Mouse (Mus musculus) hindbrain, embryonic 14.5 days (tissue): ENCODE results near the gene Spag5. TPM values are rescaled to one million over a fixed set of nuclear protein-coding genes. Genes with fewer than 3 reads are reported as not detected.

Experiments used
- ATAC-seq: fragments of 200-750 bp; cut with Nextera tagmentation; 2 replicates; pipeline ENCODE4 v1.8.0; 2017; ENCODE audit warnings: moderate number of reproducible peaks, mild to moderate bottlenecking, moderate TSS enrichment, moderate library complexity; ENCODE audit not compliant: low FRiP score
- DNase-seq: peaks from one replicate; pipeline ENCODE4 v3.0.0-alpha.2; 2015; ENCODE audit warnings: low spot score
- H3K27ac ChIP-seq: fragments of 300-500 bp; sonication (generic); 2 replicates; pipeline ENCODE4 v1.5.1; 2014; ENCODE audit warnings: mild to moderate bottlenecking, moderate library complexity
- H3K27me3 ChIP-seq: fragments of 300-500 bp; sonication (generic); 2 replicates; pipeline ENCODE4 v1.6.1; 2014; ENCODE audit warnings: mild to moderate bottlenecking, low read length, mixed read lengths; ENCODE audit not compliant: control insufficient read depth, insufficient read depth
- H3K36me3 ChIP-seq: fragments of 300-500 bp; sonication (generic); replicated peaks from 2 replicates; pipeline ENCODE4 v1.6.1; 2014; ENCODE audit not compliant: control insufficient read depth, insufficient read depth
- H3K4me1 ChIP-seq: fragments of 300-500 bp; sonication (generic); replicated peaks from 2 replicates; pipeline ENCODE4 v1.6.1; 2014; ENCODE audit warnings: antibody characterized with exemption, low read length, mixed read lengths; ENCODE audit not compliant: control insufficient read depth, insufficient read depth
- H3K4me2 ChIP-seq: fragments of 300-500 bp; sonication (generic); replicated peaks from 2 replicates; pipeline ENCODE4 v1.6.1; 2014; ENCODE audit warnings: mild to moderate bottlenecking, moderate library complexity
- H3K4me3 ChIP-seq: fragments of 300-500 bp; sonication (generic); replicated peaks from 2 replicates; pipeline ENCODE4 v1.5.1; 2014; ENCODE audit warnings: mild to moderate bottlenecking, low read length
- H3K9ac ChIP-seq: fragments of 300-500 bp; sonication (generic); 2 replicates; pipeline ENCODE4 v1.6.1; 2014
- H3K9me3 ChIP-seq: fragments of 300-500 bp; sonication (generic); 2 replicates; pipeline ENCODE4 v1.6.1; 2016; ENCODE audit warnings: low read length; ENCODE audit not compliant: control insufficient read depth
- WGBS: fragments of 180-500 bp; shearing (Covaris S2); extraction: QIAGEN DNeasy Blood & Tissue Kit; methylation state at CpG from one replicate; pipeline ENCODE4 v1.1.7; 2014; 5-methylcytosine and 5-hydroxymethylcytosine counted together
- polyA plus RNA-seq: library from polyadenylated mRNA; unstranded; fragments of >200 nt; fragmentation: Nextera tagmentation; extraction: Ambion mirVana; gene quantifications from 2 replicates; pipeline ENCODE4 v1.2.1, GENCODE M21; 2014

Gene Spag5
- polyA plus RNA-seq, 1 experiment from 2014 or later: 5.6 TPM

- ATAC-seq: no peak
- H3K9me3 ChIP-seq: no peaks in the 10 kb centered on the region
- no peak overlapping the region for H3K9ac ChIP-seq
- 85% methylated on average over 7 of the region's 7 CpGs for WGBS
- H3K27me3 ChIP-seq: no peaks in the 10 kb centered on the region
- peaks cover 21% of the 10 kb centered on the region for H3K36me3 ChIP-seq
- H3K4me1 ChIP-seq: peaks cover 28% of the 10 kb centered on the region
- no peak overlapping the region for H3K27ac ChIP-seq
- H3K4me3 ChIP-seq: no peak overlapping the region
- no peak overlapping the region for H3K4me2 ChIP-seq
- DNase-seq: no peak
Measured at GRCm38 (mm10) chr11:78345801-78346200, 44.5 kb downstream of the Spag5 start.

- H3K4me2 ChIP-seq: no peak overlapping the region
- no peaks in the 10 kb centered on the region for H3K9me3 ChIP-seq
- WGBS: 84% methylated on average over 6 of the region's 6 CpGs
- ATAC-seq (no peak), DNase-seq (no peak)
- H3K36me3 ChIP-seq: peaks cover 16% of the 10 kb centered on the region
- H3K9ac ChIP-seq: no peak overlapping the region
- H3K27ac ChIP-seq: no peak overlapping the region
- no peak overlapping the region for H3K4me3 ChIP-seq
- H3K4me1 ChIP-seq: peaks cover 28% of the 10 kb centered on the region
- H3K27me3 ChIP-seq: no peaks in the 10 kb centered on the region
Measured at GRCm38 (mm10) chr11:78346326-78347069, 45.2 kb downstream of the Spag5 start.

- whole genome bisulfite sequencing: 90% methylated on average over 10 of the region's 10 CpGs
Measured at GRCm38 (mm10) chr11:78347070-78347754, 45.9 kb downstream of the Spag5 start.

GRCm38 (mm10) chr11:78347908-78348307 lies 46.6 kb downstream of the Spag5 start:
- DNase-seq: no peak
- Histone ChIP-seq H3K4me1 (peaks cover 28% of the 10 kb centered on the region), H3K9ac (no peak overlapping the region), H3K4me3 (no peak overlapping the region), H3K27ac (no peak overlapping the region), H3K36me3 (peaks cover 13% of the 10 kb centered on the region), H3K4me2 (no peak overlapping the region), H3K9me3 (no peaks in the 10 kb centered on the region), H3K27me3 (no peaks in the 10 kb centered on the region)
- WGBS: 71% methylated on average over 9 of the region's 9 CpGs
- ATAC-seq: no peak

More at GRCm38 (mm10) chr11:78347070-78347754, 45.9 kb downstream of the Spag5 start:
- Histone ChIP-seq H3K36me3 (peaks cover 13% of the 10 kb centered on the region), H3K4me2 (no peak overlapping the region), H3K9ac (no peak overlapping the region), H3K27ac (no peak overlapping the region), H3K9me3 (no peaks in the 10 kb centered on the region), H3K4me3 (no peak overlapping the region), H3K27me3 (no peaks in the 10 kb centered on the region), H3K4me1 (peaks cover 28% of the 10 kb centered on the region)
- ATAC-seq (no peak), DNase-seq (peak; percentile 82)

- no peak overlapping the region for H3K4me3 ChIP-seq
- no peak overlapping the region for H3K27ac ChIP-seq
- H3K27me3 ChIP-seq: no peaks in the 10 kb centered on the region
- H3K9ac ChIP-seq: no peak overlapping the region
- H3K36me3 ChIP-seq: peaks cover 13% of the 10 kb centered on the region
- H3K4me1 ChIP-seq: peaks cover 28% of the 10 kb centered on the region
- WGBS: 42% methylated on average over 7 of the region's 7 CpGs
- H3K9me3 ChIP-seq: no peaks in the 10 kb centered on the region
- ATAC-seq (no peak), DNase-seq (no peak)
- no peak overlapping the region for H3K4me2 ChIP-seq
Measured at GRCm38 (mm10) chr11:78348474-78348873, 47.1 kb downstream of the Spag5 start.

- no peaks in the 10 kb centered on the region for H3K9me3 ChIP-seq
Measured at GRCm38 (mm10) chr11:78349441-78350358, 48.4 kb downstream of the Spag5 start.

GRCm38 (mm10) chr11:78353081-78353480 lies 51.8 kb downstream of the Spag5 start:
- WGBS: 100% methylated on average over 1 of the region's 1 CpGs
- Histone ChIP-seq H3K4me3 (no peak overlapping the region), H3K36me3 (peaks cover 11% of the 10 kb centered on the region), H3K27me3 (no peaks in the 10 kb centered on the region), H3K9me3 (no peaks in the 10 kb centered on the region), H3K27ac (no peak overlapping the region), H3K9ac (no peak overlapping the region), H3K4me1 (no peaks in the 10 kb centered on the region), H3K4me2 (no peak overlapping the region)
- ATAC-seq (no peak), DNase-seq (no peak)

More at GRCm38 (mm10) chr11:78349441-78350358, 48.4 kb downstream of the Spag5 start:
- Histone ChIP-seq H3K4me3 (no peak overlapping the region), H3K27me3 (no peaks in the 10 kb centered on the region), H3K4me1 (peaks cover 25% of the 10 kb centered on the region), H3K9ac (no peak overlapping the region), H3K4me2 (no peak overlapping the region), H3K36me3 (peaks cover 13% of the 10 kb centered on the region), H3K27ac (no peak overlapping the region)
- ATAC-seq (no peak), DNase-seq (no peak)
- 87% methylated on average over 4 of the region's 4 CpGs for WGBS

GRCm38 (mm10) chr11:78354905-78355304 lies 53.6 kb downstream of the Spag5 start:
- DNase-seq: no peak
- H3K27ac ChIP-seq: no peak overlapping the region
- H3K36me3 ChIP-seq: no peaks in the 10 kb centered on the region
- no peak overlapping the region for H3K4me2 ChIP-seq
- H3K9me3 ChIP-seq: no peaks in the 10 kb centered on the region
- no peak overlapping the region for H3K4me3 ChIP-seq
- WGBS: 88% methylated on average over 6 of the region's 6 CpGs
- H3K27me3 ChIP-seq: no peaks in the 10 kb centered on the region
- H3K4me1 ChIP-seq: no peaks in the 10 kb centered on the region
- ATAC-seq: no peak
- H3K9ac ChIP-seq: no peak overlapping the region
